Mouse (Mus musculus): ENCODE results near the gene Dscam.

Gene Dscam

GRCm38 (mm10) chr16:96661073-96661472 is 509.5 kb downstream of the Dscam start:
- no peak for DNase-seq (ENCODE audit: low read depth, low spot score)

GRCm38 (mm10) chr16:96659275-96659674 is 511.3 kb downstream of the Dscam start:
- DNase-seq (ENCODE audit: low read depth, low spot score), result no peak

- no peak for DNase-seq (ENCODE audit: low read depth, low spot score)
Measured at GRCm38 (mm10) chr16:96655548-96655947, 515.0 kb downstream of the Dscam start.

GRCm38 (mm10) chr16:96654054-96654453 is 516.5 kb downstream of the Dscam start:
- DNase-seq (ENCODE audit: low read depth, low spot score), result no peak

- DNase-seq (ENCODE audit: low read depth, low spot score), result no peak
Measured at GRCm38 (mm10) chr16:96651444-96651843, 519.1 kb downstream of the Dscam start.

- DNase-seq (ENCODE audit: low read depth, low spot score), result no peak
Measured at GRCm38 (mm10) chr16:96640101-96640500, 530.5 kb downstream of the Dscam start.

- DNase-seq (ENCODE audit: low read depth, low spot score), result no peak
Measured at GRCm38 (mm10) chr16:96635916-96636315, 534.6 kb downstream of the Dscam start.

GRCm38 (mm10) chr16:96634791-96635143 is 535.8 kb downstream of the Dscam start:
- DNase-seq (ENCODE audit: low read depth, low spot score), result no peak

- no peak for DNase-seq (ENCODE audit: low read depth, low spot score)
Measured at GRCm38 (mm10) chr16:96634097-96634790, 536.3 kb downstream of the Dscam start.

GRCm38 (mm10) chr16:96630241-96630640 is 540.3 kb downstream of the Dscam start:
- no peak for DNase-seq (ENCODE audit: low read depth, low spot score)

GRCm38 (mm10) chr16:96629623-96630022 is 540.9 kb downstream of the Dscam start:
- no peak for DNase-seq (ENCODE audit: low read depth, low spot score)

- no peak for DNase-seq (ENCODE audit: low read depth, low spot score)
Measured at GRCm38 (mm10) chr16:96625468-96625867, 545.1 kb downstream of the Dscam start.

GRCm38 (mm10) chr16:96624570-96625411 is 545.8 kb downstream of the Dscam start:
- no peak for DNase-seq (ENCODE audit: low read depth, low spot score)

- DNase-seq (ENCODE audit: low read depth, low spot score), result no peak
Measured at GRCm38 (mm10) chr16:96620861-96621260, 549.7 kb downstream of the Dscam start.

- no peak for DNase-seq (ENCODE audit: low read depth, low spot score)
Measured at GRCm38 (mm10) chr16:96620402-96620801, 550.1 kb downstream of the Dscam start.

- no peak for DNase-seq (ENCODE audit: low read depth, low spot score)
Measured at GRCm38 (mm10) chr16:96617772-96618171, 552.8 kb downstream of the Dscam start.

- no peak for DNase-seq (ENCODE audit: low read depth, low spot score)
Measured at GRCm38 (mm10) chr16:96613275-96613674, 557.3 kb downstream of the Dscam start.

GRCm38 (mm10) chr16:96610806-96611205 is 559.7 kb downstream of the Dscam start:
- peak; percentile 21 for DNase-seq (ENCODE audit: low read depth, low spot score)

GRCm38 (mm10) chr16:96602206-96602605 is 568.3 kb downstream of the Dscam start:
- no peak for DNase-seq (ENCODE audit: low read depth, low spot score)

- no peak for DNase-seq (ENCODE audit: low read depth, low spot score)
Measured at GRCm38 (mm10) chr16:96600791-96601190, 569.8 kb downstream of the Dscam start.

- no peak for DNase-seq (ENCODE audit: low read depth, low spot score)
Measured at GRCm38 (mm10) chr16:96599401-96600060, 571.0 kb downstream of the Dscam start.

- DNase-seq (ENCODE audit: low read depth, low spot score), result no peak
Measured at GRCm38 (mm10) chr16:96575841-96576240, 594.7 kb downstream of the Dscam start.

Data from ZHBTc4 (cell line).